In genomic region chr4:148869566-148869965, GRCm38 (mm10) we compare ENCODE assay signal across 9 mouse cellular contexts.
DNase-seq lines count a peak whose midpoint lies in the region; ATAC-seq and TF ChIP-seq lines count a peak whose summit lies in the region.
"Had no signal": no experiment of that assay in that cellular context is flagged by ENCODE, and none has a peak within 500 bp of the region (broad histone marks: within the 10 kb centered on the region; RNA-seq: fewer than 3 reads in every experiment).

No protein-coding gene starts in this region.

- no peak for TF ChIP-seq CTCF in heart, postnatal 0 days (IDR thresholded peaks at IDR 0.05; ENCODE audit: low read depth)

- no peak overlapping the region for H3K9ac ChIP-seq in heart, postnatal 0 days (replicated peaks; ENCODE audit: low read depth, low read length)
- no peak overlapping the region for H3K9ac ChIP-seq in hindbrain, embryonic 12.5 days

- no peak for TF ChIP-seq EP300 in heart, postnatal 0 days (IDR thresholded peaks at IDR 0.05; ENCODE audit: low read depth)

- no peaks in the 10 kb centered on the region for H3K9me3 ChIP-seq in heart, postnatal 0 days (replicated peaks; ENCODE audit: control insufficient read depth, low read length)
- no peaks in the 10 kb centered on the region for H3K9me3 ChIP-seq in hindbrain, embryonic 12.5 days (replicated peaks)

- no peaks in the 10 kb centered on the region for H3K27me3 ChIP-seq in heart, postnatal 0 days (ENCODE audit: control insufficient read depth, insufficient read depth, low read length)
- H3K27me3 ChIP-seq in hindbrain, embryonic 12.5 days, result peaks cover 84% of the 10 kb centered on the region

- H3K4me3 ChIP-seq in heart, postnatal 0 days (ENCODE audit: low read depth, low read length), result no peak overlapping the region
- H3K4me3 ChIP-seq in hindbrain, embryonic 12.5 days, result no peak overlapping the region
- H3K4me3 ChIP-seq: erythroblast, embryonic 14.5 days had no signal

- ATAC-seq in heart, postnatal 0 days (ENCODE audit: insufficient read depth, low read depth), result peak; percentile 32; the same call in 1 of the 2 replicates
- no peak for ATAC-seq in hindbrain, embryonic 12.5 days (ENCODE audit: low FRiP score)

- 40% methylated on average over 7 of the region's 7 CpGs for WGBS in heart, postnatal 0 days
- WGBS in hindbrain, embryonic 12.5 days, result 95% methylated on average over 7 of the region's 7 CpGs

- peak; percentile 73 to 79 for DNase-seq in adrenal gland, adult (ENCODE audit: inconsistent age in 2 of 2, low spot score in 1 of 2)
- no peak for DNase-seq in adrenal gland, postnatal 4 days (ENCODE audit: low spot score in 2 of 2)
- DNase-seq in right cerebral cortex, postnatal 4 days, result peak; percentile 62
- DNase-seq in right cerebral cortex, adult 18-20 months, result no peak
- no peak for DNase-seq in heart, postnatal 0 days (ENCODE audit: low spot score)
- peak; percentile 61 for DNase-seq in testis, postnatal 10 days (ENCODE audit: low spot score)
- DNase-seq in natural killer cell, adult 2 months (ENCODE audit: low spot score in 2 of 2), result no peak

- H3K4me2 ChIP-seq in heart, postnatal 0 days (ENCODE audit: low read depth, low read length), result no peak overlapping the region; the same call in 1 of the 2 replicates
- no peak overlapping the region for H3K4me2 ChIP-seq in hindbrain, embryonic 12.5 days (replicated peaks)

- no peaks in the 10 kb centered on the region for H3K36me3 ChIP-seq in heart, postnatal 0 days (replicated peaks; ENCODE audit: control insufficient read depth, insufficient read depth, low read length)
- no peaks in the 10 kb centered on the region for H3K36me3 ChIP-seq in hindbrain, embryonic 12.5 days

- H3K4me1 ChIP-seq in heart, postnatal 0 days (ENCODE audit: control insufficient read depth, insufficient read depth), result peaks cover 70% of the 10 kb centered on the region
- peaks cover 42% of the 10 kb centered on the region for H3K4me1 ChIP-seq in hindbrain, embryonic 12.5 days

- peak overlapping the region; percentile 81 for H3K27ac ChIP-seq in heart, postnatal 0 days (ENCODE audit: low read depth)
- no peak overlapping the region for H3K27ac ChIP-seq in hindbrain, embryonic 12.5 days

Comparison
In these comparisons a context has a peak if more than half of its experiments do, and no peak if none do; other contexts are left out.
1. DNase-seq: peak in adrenal gland, adult (2 of 2), right cerebral cortex, postnatal 4 days (single experiment) and testis, postnatal 10 days (single experiment); none in adrenal gland, postnatal 4 days (0 of 2), right cerebral cortex, adult 18-20 months (single experiment), heart, postnatal 0 days (single experiment) and natural killer cell, adult 2 months (0 of 2).